Mouse (Mus musculus): Measurements from ENCODE around the gene Ppm1f. TPM values are rescaled to one million over a fixed set of nuclear protein-coding genes. Genes with fewer than 3 reads are reported as not detected.

Gene Ppm1f
- total RNA-seq, 2 experiments from 2014 or later: 21.5 to 31.2 TPM

Other genes starting within 250 kb of the Ppm1f start
- not detected for gene Olfr19, start 220.1 kb upstream of the Ppm1f start, total RNA-seq (2021)
- gene Spag6l, start 67.0 kb upstream of the Ppm1f start, total RNA-seq (2021): not detected
- not detected for gene Igll1, start 32.5 kb upstream of the Ppm1f start, total RNA-seq (2021)
- gene Top3b, start 25.7 kb upstream of the Ppm1f start, total RNA-seq (2021): 10 to 100 TPM; 33.0 to 33.2 TPM
- gene Vpreb1, start 25.6 kb upstream of the Ppm1f start, total RNA-seq (2021): under 1 TPM in 1 of 2 experiments, not detected in 1; 0.34 TPM
- 100 to 1,000 TPM in 1 of 2 experiments, 10 to 100 TPM in 1; 99.1 to 108 TPM for gene Mapk1, start 86.9 kb downstream of the Ppm1f start, total RNA-seq (2021)
- gene Ypel1, start 173.2 kb downstream of the Ppm1f start, total RNA-seq (2021): 1 to 10 TPM; 1.5 to 1.8 TPM
- 10 to 100 TPM; 33.7 to 38.6 TPM for gene Ppil2, start 214.8 kb downstream of the Ppm1f start, total RNA-seq (2021)
- not detected for gene 2610318N02Rik, start 228.7 kb downstream of the Ppm1f start, total RNA-seq (2021)
- gene Sdf2l1, start 235.9 kb downstream of the Ppm1f start, total RNA-seq (2021): 10 to 100 TPM; 15.6 to 21.7 TPM
- gene Ydjc, start 248.2 kb downstream of the Ppm1f start, total RNA-seq (2021): 1 to 10 TPM; 1.1 to 2.2 TPM